Mouse (Mus musculus) MEL (cell line): Measurements from ENCODE around the gene Fchsd2. TPM values are rescaled to one million over a fixed set of nuclear protein-coding genes. Genes with fewer than 3 reads are reported as not detected.

ENCODE experiments used
- DNase-seq: peaks from one replicate; pipeline ENCODE4 v3.0.0; 2011; ENCODE audit warnings: low read depth, low spot score
- H3K27ac ChIP-seq: 2 replicates; pipeline ENCODE4 v1.5.1; 2012; ENCODE audit warnings: low read depth, mild to moderate bottlenecking, control low read depth, low read length, moderate library complexity; ENCODE audit not compliant: control insufficient read depth
- H3K27me3 ChIP-seq, 2 experiments: fragments of 150-350 bp in 1 of 2; sonication (generic) in 1 of 2; 2 replicates each; pipeline ENCODE4 v1.6.1; 2012; ENCODE audit warnings: low read length in 2 of 2, mild to moderate bottlenecking in 2 of 2, improper control_type of control experiment in 1 of 2, moderate library complexity in 1 of 2; ENCODE audit not compliant: insufficient read depth in 2 of 2, control insufficient read depth in 1 of 2
- H3K36me3 ChIP-seq, 2 experiments: 2 replicates each; pipeline ENCODE4 v1.6.1; 2012 to 2014; ENCODE audit warnings: low read length in 2 of 2, improper control_type of control experiment in 1 of 2, inconsistent platforms in 1 of 2, mild to moderate bottlenecking in 1 of 2; ENCODE audit not compliant: insufficient read depth in 2 of 2, control insufficient read depth in 1 of 2
- H3K4me1 ChIP-seq, 2 experiments: fragments of 150-350 bp in 1 of 2; sonication (generic) in 1 of 2; 2 replicates each; pipeline ENCODE4 v1.6.1; 2012; ENCODE audit warnings: low read length in 2 of 2, improper control_type of control experiment in 1 of 2, mild to moderate bottlenecking in 1 of 2; ENCODE audit not compliant: insufficient read depth in 2 of 2, control insufficient read depth in 1 of 2
- H3K4me3 ChIP-seq, 2 experiments: fragments of 150-350 bp in 1 of 2; sonication (generic) in 1 of 2; 2 replicates each; pipeline ENCODE4 v1.5.1; 2012; ENCODE audit warnings: low read depth in 2 of 2, low read length in 2 of 2, mild to moderate bottlenecking in 2 of 2, moderate library complexity in 2 of 2, control low read depth in 1 of 2, improper control_type of control experiment in 1 of 2; ENCODE audit not compliant: control insufficient read depth in 1 of 2, insufficient read depth in 1 of 2
- H3K79me2 ChIP-seq: 2 replicates; pipeline ENCODE4 v1.6.1; 2012; ENCODE audit warnings: mild to moderate bottlenecking, low read length, moderate library complexity; ENCODE audit not compliant: control insufficient read depth, poor library complexity, insufficient read depth
- H3K9ac ChIP-seq: 2 replicates; pipeline ENCODE4 v1.6.1; 2012; ENCODE audit warnings: low read depth, mild to moderate bottlenecking, control low read depth, low read length, moderate library complexity; ENCODE audit not compliant: control insufficient read depth, poor library complexity, severe bottlenecking
- H3K9me3 ChIP-seq: fragments of 150-350 bp; sonication (generic); replicated peaks from 2 replicates; pipeline ENCODE4 v1.6.1; 2012; ENCODE audit warnings: mild to moderate bottlenecking, low read length, improper control_type of control experiment, moderate library complexity; ENCODE audit not compliant: insufficient read depth
- CHD1 ChIP-seq: IDR thresholded peaks from 2 replicates; pipeline ENCODE4 v1.6.1; 2012; ENCODE audit warnings: low read depth, mild to moderate bottlenecking, inconsistent platforms, low read length, improper control_type of control experiment
- CHD2 ChIP-seq: IDR thresholded peaks from 2 replicates; pipeline ENCODE4 v1.6.1; 2011; ENCODE audit warnings: low read length, improper control_type of control experiment
- E2F4 ChIP-seq: IDR thresholded peaks from 2 replicates; pipeline ENCODE4 v1.6.1; 2011; ENCODE audit warnings: low read depth, low read length, improper control_type of control experiment, borderline replicate concordance
- ELF1 ChIP-seq: IDR thresholded peaks from 2 replicates; pipeline ENCODE4 v1.6.1; 2014; ENCODE audit warnings: low read depth, mild to moderate bottlenecking, inconsistent platforms, low read length, improper control_type of control experiment, moderate library complexity
- GATA1 ChIP-seq: IDR thresholded peaks from 2 replicates; pipeline ENCODE4 v1.6.1; 2011; ENCODE audit warnings: low read depth, low read length, improper control_type of control experiment
- HCFC1 ChIP-seq: IDR thresholded peaks from 2 replicates; pipeline ENCODE4 v1.6.1; 2012; ENCODE audit warnings: low read depth, mild to moderate bottlenecking, inconsistent platforms, low read length, improper control_type of control experiment, moderate library complexity
- JUND ChIP-seq: IDR thresholded peaks from 2 replicates; pipeline ENCODE4 v1.6.1; 2011; ENCODE audit warnings: low read depth, mild to moderate bottlenecking, improper control_type of control experiment, low read length
- KAT2A ChIP-seq: conservative IDR thresholded peaks from 2 replicates; pipeline ENCODE4 v1.6.1; 2012; ENCODE audit warnings: low read depth, low read length, improper control_type of control experiment, inconsistent platforms
- MAFK ChIP-seq: IDR thresholded peaks from 2 replicates; pipeline ENCODE4 v1.6.1; 2011; ENCODE audit warnings: low read depth, mild to moderate bottlenecking, low read length, improper control_type of control experiment, borderline replicate concordance
- MAX ChIP-seq: IDR thresholded peaks from 2 replicates; pipeline ENCODE4 v1.6.1; 2011; ENCODE audit warnings: low read length, improper control_type of control experiment
- MAZ ChIP-seq: IDR thresholded peaks from 2 replicates; pipeline ENCODE4 v1.6.1; 2012; ENCODE audit warnings: low read depth, mild to moderate bottlenecking, inconsistent platforms, low read length, improper control_type of control experiment
- MXI1 ChIP-seq: IDR thresholded peaks from 2 replicates; pipeline ENCODE4 v1.6.1; 2011; ENCODE audit warnings: mild to moderate bottlenecking, low read depth, low read length, improper control_type of control experiment
- MYB ChIP-seq: IDR thresholded peaks from 2 replicates; pipeline ENCODE4 v1.6.1; 2011; ENCODE audit warnings: mild to moderate bottlenecking, low read depth, low read length, improper control_type of control experiment
- MYC ChIP-seq: IDR thresholded peaks from 2 replicates; pipeline ENCODE4 v1.6.1; 2011; ENCODE audit warnings: low read depth, mild to moderate bottlenecking, low read length, improper control_type of control experiment, moderate library complexity
- NELFE ChIP-seq: IDR thresholded peaks from 2 replicates; pipeline ENCODE4 v1.6.1; 2011; ENCODE audit warnings: low read depth, low read length, improper control_type of control experiment
- NRF1 ChIP-seq: IDR thresholded peaks from 2 replicates; pipeline ENCODE4 v1.6.1; 2014; ENCODE audit warnings: low read depth, mild to moderate bottlenecking, inconsistent platforms, low read length, improper control_type of control experiment, moderate library complexity; ENCODE audit not compliant: poor library complexity, insufficient read depth, severe bottlenecking
- POLR2AphosphoS5 ChIP-seq: IDR thresholded peaks from 2 replicates; pipeline ENCODE4 v1.6.1; 2012; ENCODE audit warnings: low read depth, borderline replicate concordance, mild to moderate bottlenecking, inconsistent platforms, low read length, moderate library complexity, mixed read lengths
- RAD21 ChIP-seq: IDR thresholded peaks from 2 replicates; pipeline ENCODE4 v1.6.1; 2011; ENCODE audit warnings: mild to moderate bottlenecking, low read depth, low read length, improper control_type of control experiment
- SIN3A ChIP-seq: IDR thresholded peaks from 2 replicates; pipeline ENCODE4 v1.6.1; 2012; ENCODE audit warnings: low read length, improper control_type of control experiment, inconsistent platforms
- TAL1 ChIP-seq: IDR thresholded peaks from 2 replicates; pipeline ENCODE4 v1.6.1; 2012; ENCODE audit warnings: mild to moderate bottlenecking, inconsistent platforms, low read length, moderate library complexity, mixed read lengths
- TBP ChIP-seq: IDR thresholded peaks from 2 replicates; pipeline ENCODE4 v1.8.0; 2011; ENCODE audit warnings: low read depth, low read length, improper control_type of control experiment
- TCF12 ChIP-seq: IDR thresholded peaks from 2 replicates; pipeline ENCODE4 v1.6.1; 2014; ENCODE audit warnings: low read depth, mild to moderate bottlenecking, inconsistent platforms, low read length, improper control_type of control experiment, moderate library complexity
- UBTF ChIP-seq: IDR thresholded peaks from 2 replicates; pipeline ENCODE4 v1.6.1; 2012; ENCODE audit warnings: low read depth, mild to moderate bottlenecking, inconsistent platforms, low read length, improper control_type of control experiment, moderate library complexity, borderline replicate concordance; ENCODE audit not compliant: insufficient read depth
- ZC3H11A ChIP-seq: IDR thresholded peaks from 2 replicates; pipeline ENCODE4 v1.6.1; 2012; ENCODE audit warnings: low read depth, mild to moderate bottlenecking, inconsistent platforms, low read length, improper control_type of control experiment
- ZKSCAN1 ChIP-seq: IDR thresholded peaks from 2 replicates; pipeline ENCODE4 v1.6.1; 2012; ENCODE audit warnings: low read depth, mild to moderate bottlenecking, inconsistent platforms, low read length, improper control_type of control experiment, moderate library complexity
- ZMIZ1 ChIP-seq: IDR thresholded peaks from 2 replicates; pipeline ENCODE4 v1.6.1; 2012; ENCODE audit warnings: low read depth, mild to moderate bottlenecking, inconsistent platforms, low read length, improper control_type of control experiment, moderate library complexity
- ZNF384 ChIP-seq: IDR thresholded peaks from 2 replicates; pipeline ENCODE4 v1.6.1; 2012; ENCODE audit warnings: low read depth, mild to moderate bottlenecking, inconsistent platforms, low read length, improper control_type of control experiment
- polyA plus RNA-seq, 2 experiments: library from polyadenylated mRNA; stranded (reverse) in 1 of 2; unstranded in 1 of 2; fragments of >175 nt in 1 of 2; fragments of >200 nt in 1 of 2; gene quantifications; 2 replicates each; pipeline versions ENCODE4 v1.2.1 to v1.2.4; 2012; ENCODE audit warnings: low replicate concordance in 2 of 2, low read depth in 1 of 2; ENCODE audit not compliant: insufficient read length in 2 of 2, insufficient read depth in 1 of 2, missing spikeins in 1 of 2
- total RNA-seq: library from RNA; depleted of rRNA; stranded (reverse); fragments of 300-350 nt; gene quantifications from 2 replicates; pipeline ENCODE4 v1.2.3, GENCODE M21; 2012

Gene Fchsd2
- total and polyA plus RNA-seq, 3 experiments = 3.9 to 6.3 TPM; not detected in 1

DNA sequence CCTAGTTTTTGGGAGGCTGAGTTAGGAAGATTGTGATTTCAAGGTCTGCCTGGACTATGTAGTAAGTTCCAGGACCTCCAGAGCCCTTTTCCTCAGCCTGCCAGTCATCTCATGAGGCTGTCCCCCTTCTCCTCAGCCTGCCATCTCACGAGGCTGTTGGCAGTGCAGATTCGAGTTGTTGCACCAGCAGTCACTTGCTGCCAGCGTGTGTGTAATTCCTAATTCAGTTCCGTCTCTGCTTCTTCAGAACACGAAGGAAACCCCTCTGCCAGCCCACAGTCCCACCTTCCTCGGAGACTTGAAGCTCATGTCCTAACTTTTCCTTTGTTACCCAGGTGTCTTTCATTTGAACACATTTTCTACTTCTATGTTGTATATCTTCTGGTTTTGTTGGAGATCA is 38.6 kb downstream of the Fchsd2 start:
- Histone ChIP-seq H3K36me3 (peaks cover 0 to 40% of the 10 kb centered on the region in 2 experiments; a peak in 2 of 4 replicates), H3K9me3 (no peaks in the 10 kb centered on the region), H3K4me1 (peaks cover 18 to 30% of the 10 kb centered on the region in 2 experiments), H3K27me3 (no peaks in the 10 kb centered on the region), H3K27ac (no peak overlapping the region), H3K9ac (no peak overlapping the region), H3K4me3 (no peak overlapping the region), H3K79me2 (no peaks in the 10 kb centered on the region; the same call in 1 of the 2 replicates)
- TF ChIP-seq MYB = no peak
- TF ChIP-seq CHD2 = no peak
- TF ChIP-seq TBP = no peak
- TF ChIP-seq ZMIZ1 = no peak
- no peak for TF ChIP-seq ELF1
- TF ChIP-seq MAZ = no peak
- TF ChIP-seq JUND = no peak
- TF ChIP-seq UBTF = no peak
- TF ChIP-seq MYC = no peak
- TF ChIP-seq TCF12 = no peak
- TF ChIP-seq TAL1 = no peak
- no peak for TF ChIP-seq ZKSCAN1
- TF ChIP-seq SIN3A = no peak
- TF ChIP-seq MAX = no peak
- TF ChIP-seq RAD21 = no peak
- no peak for DNase-seq

- H3K27me3 ChIP-seq = no peaks in the 10 kb centered on the region
- no peak overlapping the region for H3K4me3 ChIP-seq
- H3K9ac ChIP-seq = no peak overlapping the region
- peaks cover 0 to 24% of the 10 kb centered on the region in 2 experiments; a peak in 2 of 4 replicates for H3K36me3 ChIP-seq
- H3K9me3 ChIP-seq = no peaks in the 10 kb centered on the region
- no peak overlapping the region for H3K27ac ChIP-seq
- H3K79me2 ChIP-seq = no peaks in the 10 kb centered on the region
- DNase-seq = no peak
- peaks cover 8 to 12% of the 10 kb centered on the region in 2 experiments for H3K4me1 ChIP-seq
- TF ChIP-seq NELFE (no peak), TBP (no peak), ZNF384 (no peak), MAFK (no peak), MXI1 (no peak), ZKSCAN1 (no peak), ELF1 (no peak), GATA1 (no peak), NRF1 (no peak), E2F4 (no peak), CHD1 (no peak), KAT2A (no peak), ZC3H11A (no peak), MYB (no peak), HCFC1 (no peak), POLR2AphosphoS5 (no peak), UBTF (no peak), TAL1 (no peak), MAZ (no peak)
Observed at GRCm38 (mm10) chr7:101133591-101133990, 40.9 kb downstream of the Fchsd2 start.
